Mouse (Mus musculus): ENCODE results near the gene Gm5129. TPM values are rescaled to one million over a fixed set of nuclear protein-coding genes. Genes with fewer than 3 reads are reported as not detected.
"Not testable (repeated sequence)": the region's sequence is repeated elsewhere in the genome, so short reads cannot be mapped to it uniquely, and the experiment has no call there.

The Gm5129 gene
- not detected in 2 replicates for polyA plus RNA-seq (2016; fragmentation: Nextera tagmentation; extraction: Ambion mirVana)

GRCm38 (mm10) chr5:29735557-29736061 is at the start of gene Gm5129, which contains the start of gene Dnajb6:
TSS of gene Gm5129 (minus strand) at chr5:29735936.
TSS of gene Dnajb6 (plus strand) at chr5:29735688.
- H3K9me3 ChIP-seq, result no peaks in the 10 kb centered on the region
- peak; percentile 96 for DNase-seq (ENCODE audit: extremely low spot score, low spot score)
- H3K36me3 ChIP-seq (replicated peaks), result no peaks in the 10 kb centered on the region
- peak within 1 kb of the TSS; percentile 93 for H3K27ac ChIP-seq
- H3K27me3 ChIP-seq (ENCODE audit: poor library complexity, severe bottlenecking), result no peaks in the 10 kb centered on the region
- under 1% methylated on average over 46 of the region's 46 CpGs for WGBS
- peaks cover 33% of the 10 kb centered on the region for H3K4me1 ChIP-seq
- peak within 1 kb of the TSS; percentile 98 for H3K4me3 ChIP-seq

- H3K9me3 ChIP-seq; H3K27ac ChIP-seq; H3K4me1 ChIP-seq; DNase-seq (ENCODE audit: extremely low spot score, low spot score); H3K27me3 ChIP-seq (ENCODE audit: poor library complexity, severe bottlenecking); H3K4me3 ChIP-seq: not testable (repeated sequence)
- H3K36me3 ChIP-seq (replicated peaks), result peaks cover 44% of the 10 kb centered on the region
- 97% methylated on average over 11 of the region's 13 CpGs for WGBS
Measured at GRCm38 (mm10) chr5:29784906-29785305, 49.2 kb upstream of the Gm5129 start.

DNA sequence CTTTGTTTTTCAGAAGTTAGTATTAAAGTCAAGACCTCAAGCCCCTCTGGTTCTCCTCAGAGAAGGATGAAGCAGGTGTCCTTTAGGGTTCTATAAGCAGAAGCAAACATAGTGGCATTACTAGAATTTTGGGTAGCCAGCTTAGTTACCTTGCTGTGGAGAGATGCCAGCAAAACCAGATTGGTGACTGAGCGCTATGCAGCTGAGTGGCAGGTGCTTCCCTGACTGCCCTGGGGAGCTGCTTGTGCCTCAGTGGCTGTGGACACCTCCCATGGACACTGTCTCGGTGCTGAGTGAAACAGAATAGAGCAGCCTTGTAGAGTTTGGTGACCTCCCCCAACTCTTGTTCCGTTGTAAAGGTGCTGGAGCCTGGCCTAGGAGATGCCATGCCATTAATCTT is 46.5 kb upstream of the Gm5129 start:
- no peaks in the 10 kb centered on the region for H3K27me3 ChIP-seq (ENCODE audit: poor library complexity, severe bottlenecking)
- DNase-seq (ENCODE audit: extremely low spot score, low spot score), result no peak
- no peaks in the 10 kb centered on the region for H3K4me1 ChIP-seq
- WGBS, result 88% methylated on average over 3 of the region's 3 CpGs
- peaks cover 69% of the 10 kb centered on the region for H3K36me3 ChIP-seq (replicated peaks)
- no peak overlapping the region for H3K27ac ChIP-seq
- no peak overlapping the region for H3K4me3 ChIP-seq
- no peaks in the 10 kb centered on the region for H3K9me3 ChIP-seq

DNA sequence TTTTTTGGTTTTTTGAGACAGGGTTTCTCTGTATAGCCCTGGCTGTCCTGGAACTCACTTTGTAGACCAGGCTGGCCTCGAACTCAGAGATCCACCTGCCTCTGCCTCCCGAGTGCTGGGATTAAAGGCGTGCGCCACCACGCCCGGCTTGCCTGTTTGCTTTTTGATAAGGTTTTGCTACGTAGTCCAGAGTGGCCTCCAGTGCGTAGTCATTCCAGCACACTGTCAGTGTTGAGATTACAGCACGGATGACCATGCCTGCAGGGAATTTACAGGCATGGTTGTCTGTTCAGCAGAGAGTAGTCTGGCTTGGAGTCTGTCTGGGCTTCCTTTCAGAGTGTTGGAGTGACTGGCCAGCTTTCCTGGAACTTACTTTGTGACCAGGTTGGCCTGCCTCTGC is 44.0 kb upstream of the Gm5129 start:
- not testable (repeated sequence) for H3K9me3 ChIP-seq; H3K4me3 ChIP-seq; H3K4me1 ChIP-seq; H3K27me3 ChIP-seq (ENCODE audit: poor library complexity, severe bottlenecking); DNase-seq (ENCODE audit: extremely low spot score, low spot score); H3K27ac ChIP-seq
- 95% methylated on average over 9 of the region's 9 CpGs for WGBS
- peaks cover 81% of the 10 kb centered on the region for H3K36me3 ChIP-seq (replicated peaks)

DNA sequence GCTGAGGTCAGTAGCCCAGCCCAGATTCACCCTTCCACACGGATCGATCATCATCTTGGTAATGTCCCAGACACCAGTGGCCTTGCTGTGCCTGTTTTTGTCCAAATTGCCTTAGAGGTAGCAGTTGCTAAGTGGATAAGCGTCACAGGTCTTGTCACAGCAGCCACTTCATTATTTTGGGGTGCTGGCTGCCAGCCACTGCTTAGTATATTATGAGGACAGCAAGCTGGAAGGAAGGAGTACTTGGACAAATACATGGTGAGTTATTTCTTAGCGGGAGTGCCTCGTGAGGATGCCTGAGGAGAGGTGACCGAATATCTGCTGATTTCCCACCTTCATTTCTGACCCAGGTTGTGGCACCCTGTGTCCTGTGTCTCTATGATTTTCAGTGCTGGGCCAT is 42.3 kb upstream of the Gm5129 start:
- no peaks in the 10 kb centered on the region for H3K9me3 ChIP-seq
- no peak overlapping the region for H3K4me3 ChIP-seq
- no peaks in the 10 kb centered on the region for H3K4me1 ChIP-seq
- 95% methylated on average over 6 of the region's 6 CpGs for WGBS
- H3K27ac ChIP-seq, result no peak overlapping the region
- no peak for DNase-seq (ENCODE audit: extremely low spot score, low spot score)
- no peaks in the 10 kb centered on the region for H3K27me3 ChIP-seq (ENCODE audit: poor library complexity, severe bottlenecking)
- H3K36me3 ChIP-seq (replicated peaks), result peaks cover 84% of the 10 kb centered on the region

DNA sequence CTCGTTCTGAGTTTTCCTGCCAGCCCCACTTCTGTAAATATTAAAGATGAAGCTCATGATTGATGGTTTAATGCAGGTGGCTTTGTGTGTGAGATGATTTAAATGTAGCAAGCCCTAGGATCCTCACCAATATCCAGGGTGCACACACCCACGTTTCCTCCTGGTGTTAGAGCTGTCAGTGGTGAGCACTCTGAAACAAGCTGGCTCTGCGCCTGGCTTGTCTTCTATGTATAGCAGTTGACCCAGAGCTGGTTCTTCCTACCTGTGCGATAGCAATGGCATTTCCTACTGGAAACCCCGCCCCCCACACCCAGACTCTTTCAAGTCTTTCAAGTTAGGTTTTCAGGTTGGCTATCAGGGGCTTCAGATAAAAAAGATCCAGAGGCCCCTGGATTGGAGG is 39.7 kb upstream of the Gm5129 start:
- Histone ChIP-seq H3K27me3 (ENCODE audit: poor library complexity, severe bottlenecking) (no peaks in the 10 kb centered on the region), H3K27ac (no peak overlapping the region), H3K9me3 (no peaks in the 10 kb centered on the region), H3K4me3 (no peak overlapping the region), H3K36me3 (replicated peaks) (peaks cover 81% of the 10 kb centered on the region), H3K4me1 (no peaks in the 10 kb centered on the region)
- DNase-seq (ENCODE audit: extremely low spot score, low spot score), result no peak
- WGBS, result 89% methylated on average over 5 of the region's 5 CpGs

DNA sequence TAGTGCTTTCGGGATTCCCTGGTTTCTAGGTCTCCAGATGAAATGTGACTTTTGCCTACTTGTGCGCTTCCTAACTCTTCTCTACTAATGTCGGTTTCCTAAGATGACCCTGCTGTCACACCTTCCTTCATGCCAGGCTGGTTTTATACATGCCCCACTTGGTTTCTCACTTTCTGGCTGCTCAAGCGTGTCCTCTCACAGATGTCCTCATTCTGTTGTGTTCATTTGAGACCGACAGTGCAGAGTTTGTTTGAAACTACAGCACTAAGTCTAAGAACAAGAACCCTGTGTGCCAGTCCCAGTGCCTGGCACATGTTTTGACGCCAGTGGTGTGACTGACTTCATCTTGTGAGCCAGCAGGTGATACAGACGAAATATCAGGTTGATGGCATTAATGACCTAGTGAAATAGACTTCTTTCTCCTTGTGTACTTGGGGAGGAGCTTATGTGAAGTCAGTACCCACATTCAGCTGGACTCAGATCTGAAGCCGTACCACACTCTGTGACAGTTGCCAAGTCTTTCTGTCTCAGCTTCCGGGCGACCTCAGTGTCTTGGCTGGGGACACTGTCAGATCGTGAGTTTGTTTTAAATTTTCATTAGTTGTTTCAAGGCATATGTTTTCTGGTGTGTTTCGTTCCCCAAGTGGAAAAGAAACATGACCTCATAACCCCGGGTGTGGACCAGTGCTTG is 37.9 kb upstream of the Gm5129 start:
- Histone ChIP-seq H3K9me3 (no peaks in the 10 kb centered on the region), H3K4me1 (no peaks in the 10 kb centered on the region), H3K27ac (no peak overlapping the region), H3K36me3 (replicated peaks) (peaks cover 82% of the 10 kb centered on the region), H3K27me3 (ENCODE audit: poor library complexity, severe bottlenecking) (no peaks in the 10 kb centered on the region), H3K4me3 (no peak overlapping the region)
- 89% methylated on average over 13 of the region's 13 CpGs for WGBS
- no peak for DNase-seq (ENCODE audit: extremely low spot score, low spot score)

GRCm38 (mm10) chr5:29772651-29773330 is 37.1 kb upstream of the Gm5129 start:
- H3K4me3 ChIP-seq, result no peak overlapping the region
- H3K27ac ChIP-seq, result no peak overlapping the region
- H3K27me3 ChIP-seq (ENCODE audit: poor library complexity, severe bottlenecking), result no peaks in the 10 kb centered on the region
- WGBS, result 90% methylated on average over 4 of the region's 4 CpGs
- H3K36me3 ChIP-seq (replicated peaks), result peaks cover 82% of the 10 kb centered on the region
- DNase-seq (ENCODE audit: extremely low spot score, low spot score), result no peak
- no peaks in the 10 kb centered on the region for H3K9me3 ChIP-seq
- no peaks in the 10 kb centered on the region for H3K4me1 ChIP-seq

GRCm38 (mm10) chr5:29772038-29772437 is 36.3 kb upstream of the Gm5129 start:
- H3K4me1 ChIP-seq, result no peaks in the 10 kb centered on the region
- no peak for DNase-seq (ENCODE audit: extremely low spot score, low spot score)
- H3K9me3 ChIP-seq, result no peaks in the 10 kb centered on the region
- peaks cover 82% of the 10 kb centered on the region for H3K36me3 ChIP-seq (replicated peaks)
- no peak overlapping the region for H3K27ac ChIP-seq
- 89% methylated on average over 2 of the region's 2 CpGs for WGBS
- no peaks in the 10 kb centered on the region for H3K27me3 ChIP-seq (ENCODE audit: poor library complexity, severe bottlenecking)
- no peak overlapping the region for H3K4me3 ChIP-seq

GRCm38 (mm10) chr5:29770935-29771334 is 35.2 kb upstream of the Gm5129 start:
- H3K27me3 ChIP-seq (ENCODE audit: poor library complexity, severe bottlenecking), result no peaks in the 10 kb centered on the region
- H3K27ac ChIP-seq, result no peak overlapping the region
- no peaks in the 10 kb centered on the region for H3K4me1 ChIP-seq
- no peak for DNase-seq (ENCODE audit: extremely low spot score, low spot score)
- H3K4me3 ChIP-seq, result no peak overlapping the region
- no peaks in the 10 kb centered on the region for H3K9me3 ChIP-seq
- WGBS, result 87% methylated on average over 1 of the region's 1 CpGs
- peaks cover 79% of the 10 kb centered on the region for H3K36me3 ChIP-seq (replicated peaks)

- no peaks in the 10 kb centered on the region for H3K9me3 ChIP-seq
- H3K4me1 ChIP-seq, result no peaks in the 10 kb centered on the region
- no peaks in the 10 kb centered on the region for H3K27me3 ChIP-seq (ENCODE audit: poor library complexity, severe bottlenecking)
- peaks cover 97% of the 10 kb centered on the region for H3K36me3 ChIP-seq (replicated peaks)
- H3K27ac ChIP-seq, result no peak overlapping the region
- no peak for DNase-seq (ENCODE audit: extremely low spot score, low spot score)
- no peak overlapping the region for H3K4me3 ChIP-seq
- WGBS, result 91% methylated on average over 5 of the region's 5 CpGs
Measured at GRCm38 (mm10) chr5:29759318-29759717, 23.6 kb upstream of the Gm5129 start.

- H3K27ac ChIP-seq, result no peak overlapping the region
- H3K4me1 ChIP-seq, result no peaks in the 10 kb centered on the region
- DNase-seq (ENCODE audit: extremely low spot score, low spot score), result no peak
- H3K9me3 ChIP-seq, result no peaks in the 10 kb centered on the region
- no peak overlapping the region for H3K4me3 ChIP-seq
- H3K27me3 ChIP-seq (ENCODE audit: poor library complexity, severe bottlenecking), result no peaks in the 10 kb centered on the region
- H3K36me3 ChIP-seq (replicated peaks), result peaks cover 97% of the 10 kb centered on the region
Measured at GRCm38 (mm10) chr5:29752894-29753293, 17.2 kb upstream of the Gm5129 start.

DNA sequence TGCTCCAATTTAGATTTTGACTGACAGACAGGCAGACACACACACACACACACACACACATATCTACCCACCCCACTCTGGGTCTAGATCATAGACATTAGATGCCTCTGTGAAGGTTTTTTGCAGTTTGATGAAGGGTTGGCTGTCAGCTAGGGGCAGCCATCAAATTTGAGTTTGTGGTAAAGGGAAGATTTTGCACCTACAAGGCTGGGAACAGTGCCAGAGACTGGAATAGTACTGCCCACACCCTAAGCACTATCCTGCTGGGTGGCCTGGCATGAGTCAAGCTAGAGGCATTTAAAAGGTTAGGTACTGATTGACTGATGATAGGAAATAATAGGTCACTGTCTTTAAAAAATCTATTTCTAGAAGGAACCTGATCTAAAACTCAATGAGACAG is 15.6 kb upstream of the Gm5129 start:
- no peak for DNase-seq (ENCODE audit: extremely low spot score, low spot score)
- H3K27me3 ChIP-seq (ENCODE audit: poor library complexity, severe bottlenecking), result no peaks in the 10 kb centered on the region
- H3K4me1 ChIP-seq, result no peaks in the 10 kb centered on the region
- no peaks in the 10 kb centered on the region for H3K9me3 ChIP-seq
- H3K36me3 ChIP-seq (replicated peaks), result peaks cover 88% of the 10 kb centered on the region
- no peak overlapping the region for H3K27ac ChIP-seq
- no peak overlapping the region for H3K4me3 ChIP-seq

All from forebrain, embryonic 10.5 days (tissue).